Mouse (Mus musculus) urinary bladder, postnatal 14 days (tissue): ENCODE measurements around the gene 1700012A03Rik.

Source experiments
- DNase-seq: peaks from one replicate; pipeline ENCODE4 v3.0.0; 2021; ENCODE audit warnings: low spot score

The 1700012A03Rik gene

GRCm38 (mm10) chr6:32049951-32050345 lies at the start of gene 1700012A03Rik:
1700012A03Rik (plus strand) TSS chr6:32050246.
- no peak for DNase-seq

- DNase-seq = no peak
Observed at GRCm38 (mm10) chr6:32004228-32004627, 45.8 kb upstream of the 1700012A03Rik start.

- DNase-seq = no peak
Observed at GRCm38 (mm10) chr6:32005914-32006313, 44.1 kb upstream of the 1700012A03Rik start.

GRCm38 (mm10) chr6:32006382-32006781 lies 43.7 kb upstream of the 1700012A03Rik start:
- no peak for DNase-seq

GRCm38 (mm10) chr6:32007336-32007735 lies 42.7 kb upstream of the 1700012A03Rik start:
- no peak for DNase-seq

GRCm38 (mm10) chr6:32016841-32017240 lies 33.2 kb upstream of the 1700012A03Rik start:
- no peak for DNase-seq

GRCm38 (mm10) chr6:32017406-32018104 lies 32.5 kb upstream of the 1700012A03Rik start:
- peak; percentile 12 for DNase-seq

- peak; percentile 35 for DNase-seq
Observed at GRCm38 (mm10) chr6:32018105-32018446, 32.0 kb upstream of the 1700012A03Rik start.

GRCm38 (mm10) chr6:32021853-32022536 lies 28.1 kb upstream of the 1700012A03Rik start:
- DNase-seq = no peak

GRCm38 (mm10) chr6:32022537-32022869 lies 27.5 kb upstream of the 1700012A03Rik start:
- no peak for DNase-seq

- no peak for DNase-seq
Observed at GRCm38 (mm10) chr6:32028228-32029009, 21.6 kb upstream of the 1700012A03Rik start.

GRCm38 (mm10) chr6:32034226-32034625 lies 15.8 kb upstream of the 1700012A03Rik start:
- no peak for DNase-seq

GRCm38 (mm10) chr6:32045344-32045743 lies 4.7 kb upstream of the 1700012A03Rik start:
- DNase-seq = no peak

- DNase-seq = no peak
Observed at GRCm38 (mm10) chr6:32049256-32049950, 643 bp upstream of the 1700012A03Rik start.

- peak; percentile 9 for DNase-seq
Observed at GRCm38 (mm10) chr6:32052135-32052915, 2.3 kb downstream of the 1700012A03Rik start.

- no peak for DNase-seq
Observed at GRCm38 (mm10) chr6:32056525-32056924, 6.5 kb downstream of the 1700012A03Rik start.

GRCm38 (mm10) chr6:32058571-32058970 lies 8.5 kb downstream of the 1700012A03Rik start:
- no peak for DNase-seq

GRCm38 (mm10) chr6:32060641-32061040 lies 10.6 kb downstream of the 1700012A03Rik start:
- no peak for DNase-seq

GRCm38 (mm10) chr6:32061266-32061665 lies 11.2 kb downstream of the 1700012A03Rik start:
- DNase-seq = no peak

- no peak for DNase-seq
Observed at GRCm38 (mm10) chr6:32065789-32066510, 15.9 kb downstream of the 1700012A03Rik start.

GRCm38 (mm10) chr6:32072161-32072560 lies 22.1 kb downstream of the 1700012A03Rik start:
- DNase-seq = no peak
